Mouse (Mus musculus): Measurements from ENCODE around the gene R3hdm2. TPM values are rescaled to one million over a fixed set of nuclear protein-coding genes. Genes with fewer than 3 reads are reported as not detected.

Gene R3hdm2
- polyA plus RNA-seq, 3 experiments from 2014 or later = 11.8 to 17.6 (median 12.0) TPM

DNA sequence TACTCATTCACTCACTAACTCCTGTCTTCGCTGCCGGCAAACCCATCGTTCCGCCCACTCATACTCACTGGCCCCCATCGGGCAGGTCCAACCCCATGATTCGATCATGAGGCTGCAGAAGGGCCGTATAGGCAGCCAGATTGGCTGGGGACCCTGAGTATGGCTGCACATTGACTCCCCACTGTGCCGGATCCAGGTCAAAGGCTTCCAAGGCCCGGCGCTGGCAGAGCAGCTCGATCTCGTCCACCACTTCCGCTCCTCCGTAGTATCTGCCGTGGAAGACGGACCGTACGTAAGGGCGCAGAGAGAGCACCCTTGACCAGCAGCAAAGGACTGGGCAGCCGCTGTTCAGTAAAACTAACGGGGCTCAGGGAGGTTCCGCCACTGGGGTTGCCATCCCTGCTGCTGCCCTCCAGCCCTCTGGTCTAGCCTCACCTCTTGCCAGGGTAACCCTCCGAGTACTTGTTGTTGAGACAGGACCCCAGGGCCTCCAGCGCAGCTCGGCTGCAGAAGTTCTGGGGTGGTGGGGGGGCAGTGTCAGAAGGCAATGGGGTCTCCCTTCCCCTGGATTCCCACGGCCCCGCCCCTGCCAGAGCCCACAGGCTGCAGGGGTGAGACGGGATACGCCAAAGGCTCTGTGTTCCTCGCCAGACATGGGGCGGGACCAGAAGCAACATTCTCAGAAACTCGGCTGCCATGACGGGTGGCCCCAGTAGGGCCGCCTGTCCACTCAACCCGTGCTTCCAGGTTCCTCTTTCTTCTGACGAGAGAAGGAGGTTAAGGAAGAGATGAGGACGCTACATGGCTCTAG, 140.0 kb downstream of the R3hdm2 start:
- ATAC-seq = no peak

DNA sequence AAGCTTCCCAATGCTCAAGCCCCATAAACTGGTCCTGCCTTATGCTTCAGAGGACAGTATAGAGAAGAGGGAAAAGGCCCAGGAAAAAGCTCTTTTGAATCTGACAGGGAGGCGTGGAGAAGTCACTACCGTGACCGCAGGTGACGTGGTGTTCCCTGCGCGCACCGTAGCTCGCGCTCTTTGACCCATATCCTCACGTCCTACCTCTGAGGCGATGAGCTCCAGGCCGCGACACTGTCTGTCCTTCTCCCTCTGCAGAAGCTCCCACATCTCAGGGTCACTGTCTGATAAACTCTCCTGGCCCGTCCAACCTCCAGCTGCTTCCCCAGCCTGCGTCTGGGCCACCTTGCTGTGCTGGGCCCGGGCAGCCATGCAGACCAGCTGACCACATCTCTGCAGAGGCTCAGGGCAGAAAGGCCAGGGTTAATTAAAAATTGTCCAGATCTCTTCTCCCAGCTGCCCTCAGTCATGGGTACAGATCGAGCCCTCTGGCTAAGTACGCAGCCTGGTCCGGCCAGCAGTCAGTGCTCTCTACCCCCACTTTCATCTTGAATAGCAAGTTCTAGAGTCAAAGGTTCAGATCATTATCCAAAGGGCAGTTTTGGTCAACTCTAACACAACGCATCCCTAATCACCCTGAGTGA, 140.7 kb downstream of the R3hdm2 start:
- ATAC-seq = no peak

DNA sequence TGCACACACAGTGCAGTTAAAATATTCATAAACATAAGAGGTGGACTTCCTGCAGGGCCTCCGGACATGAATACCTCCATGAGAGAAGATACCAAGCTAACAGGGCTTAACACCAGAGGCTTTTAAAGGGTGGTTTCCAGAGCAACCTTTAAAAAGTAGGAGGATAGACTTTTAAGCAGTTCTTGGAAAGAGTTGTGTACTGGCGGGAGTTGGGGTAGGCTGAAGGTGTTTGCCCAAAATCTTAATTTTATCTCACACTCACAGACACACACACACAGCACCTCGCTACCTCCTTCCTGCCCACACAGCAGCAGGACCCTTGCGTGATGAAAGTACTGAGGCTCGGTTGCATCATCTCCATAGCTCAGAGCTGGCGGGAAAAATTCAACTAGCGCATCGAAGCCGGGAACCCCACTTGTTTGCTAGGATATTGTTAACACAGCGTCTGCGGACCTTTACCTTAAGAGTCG, 141.5 kb downstream of the R3hdm2 start:
- peak; percentile 41 for ATAC-seq

- ATAC-seq = peak; percentile 67
Observed at GRCm38 (mm10) chr10:127522088-127522581, 142.0 kb downstream of the R3hdm2 start, which contains the start of gene Shmt2. Shmt2 (minus strand) TSS chr10:127522444.

GRCm38 (mm10) chr10:127524646-127525255, 144.6 kb downstream of the R3hdm2 start:
- ATAC-seq = no peak

DNA sequence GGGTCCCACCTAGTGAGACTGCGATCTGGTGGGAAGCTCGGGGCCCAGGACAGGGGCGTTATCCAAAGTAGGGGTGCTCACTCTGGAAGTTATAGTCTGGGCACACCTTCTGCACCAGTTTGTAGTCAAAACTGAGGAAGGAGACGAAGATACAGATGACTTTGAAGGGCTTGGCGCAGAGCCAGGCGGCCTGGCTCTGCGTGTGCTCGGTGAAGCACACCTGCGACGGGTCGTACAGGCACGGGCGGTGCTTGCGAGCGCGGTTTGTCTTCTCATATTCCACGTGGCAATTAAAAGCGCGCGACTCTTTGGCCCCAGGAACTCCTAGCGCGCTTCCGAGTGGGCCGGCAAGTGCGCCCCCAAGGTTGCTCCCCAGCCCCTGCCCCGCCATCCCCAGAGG, 145.9 kb downstream of the R3hdm2 start:
- ATAC-seq = no peak

GRCm38 (mm10) chr10:127526681-127527080, 146.6 kb downstream of the R3hdm2 start:
- ATAC-seq = no peak

DNA sequence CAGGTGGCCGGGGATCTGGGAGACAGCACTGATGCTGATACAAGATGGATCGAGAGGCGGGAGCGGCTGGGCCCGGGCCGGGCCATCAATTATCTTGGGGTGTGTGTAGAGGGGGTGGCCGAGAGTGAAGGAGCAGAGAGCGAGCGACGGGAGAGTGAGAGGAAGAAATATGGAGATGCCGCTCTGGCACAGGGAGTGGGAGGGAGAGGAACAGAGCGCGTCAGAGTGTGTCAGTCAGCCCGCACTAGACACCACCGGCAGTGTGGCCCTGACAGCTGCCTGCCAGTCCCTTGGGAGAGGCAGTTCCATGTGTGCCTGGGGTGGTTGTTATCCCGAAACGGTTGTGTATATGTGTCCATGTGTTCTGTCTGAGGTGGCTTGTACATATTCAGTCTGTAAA, 147.4 kb downstream of the R3hdm2 start:
- ATAC-seq = no peak

DNA sequence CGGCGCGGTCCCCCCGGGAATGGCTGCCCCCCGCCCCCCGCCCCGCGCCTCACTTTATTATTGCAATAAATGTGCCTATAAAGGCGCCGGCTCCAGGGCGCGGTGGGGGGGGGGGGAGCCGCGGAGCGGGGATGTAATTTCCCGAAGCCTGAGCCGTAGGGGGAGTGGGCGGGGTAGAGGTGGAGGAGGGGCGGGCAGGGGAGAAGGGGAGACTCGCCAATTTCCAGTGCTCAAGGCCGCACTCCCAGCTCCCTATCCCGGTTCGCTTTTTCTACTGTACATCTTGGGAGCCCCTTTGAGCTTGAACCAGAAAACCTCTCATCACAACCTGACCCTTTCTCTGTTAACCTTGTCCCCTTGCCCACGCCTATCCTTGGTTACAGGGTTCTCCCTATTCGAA, 150.8 kb downstream of the R3hdm2 start:
- no peak for ATAC-seq

DNA sequence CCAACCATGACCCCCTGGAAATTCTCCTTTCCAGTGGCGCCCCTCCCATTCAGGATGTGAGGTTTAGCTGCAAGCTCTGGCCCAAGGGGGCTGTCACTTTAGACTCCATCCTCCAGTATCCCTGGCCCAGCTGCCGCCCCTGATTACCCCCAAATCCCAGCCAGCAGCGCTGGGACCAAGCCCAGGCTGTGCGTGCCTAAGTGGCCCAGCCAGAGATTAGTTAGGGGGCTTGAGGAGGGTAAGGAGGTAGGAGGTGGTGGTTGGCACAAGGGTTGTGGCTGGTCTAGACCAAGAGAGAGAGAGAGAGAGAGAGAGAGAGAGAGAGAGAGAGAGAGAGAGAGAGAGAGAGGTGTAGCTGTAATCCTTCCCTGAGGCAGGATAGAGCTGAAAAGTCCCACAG, 151.4 kb downstream of the R3hdm2 start:
- ATAC-seq = no peak

DNA sequence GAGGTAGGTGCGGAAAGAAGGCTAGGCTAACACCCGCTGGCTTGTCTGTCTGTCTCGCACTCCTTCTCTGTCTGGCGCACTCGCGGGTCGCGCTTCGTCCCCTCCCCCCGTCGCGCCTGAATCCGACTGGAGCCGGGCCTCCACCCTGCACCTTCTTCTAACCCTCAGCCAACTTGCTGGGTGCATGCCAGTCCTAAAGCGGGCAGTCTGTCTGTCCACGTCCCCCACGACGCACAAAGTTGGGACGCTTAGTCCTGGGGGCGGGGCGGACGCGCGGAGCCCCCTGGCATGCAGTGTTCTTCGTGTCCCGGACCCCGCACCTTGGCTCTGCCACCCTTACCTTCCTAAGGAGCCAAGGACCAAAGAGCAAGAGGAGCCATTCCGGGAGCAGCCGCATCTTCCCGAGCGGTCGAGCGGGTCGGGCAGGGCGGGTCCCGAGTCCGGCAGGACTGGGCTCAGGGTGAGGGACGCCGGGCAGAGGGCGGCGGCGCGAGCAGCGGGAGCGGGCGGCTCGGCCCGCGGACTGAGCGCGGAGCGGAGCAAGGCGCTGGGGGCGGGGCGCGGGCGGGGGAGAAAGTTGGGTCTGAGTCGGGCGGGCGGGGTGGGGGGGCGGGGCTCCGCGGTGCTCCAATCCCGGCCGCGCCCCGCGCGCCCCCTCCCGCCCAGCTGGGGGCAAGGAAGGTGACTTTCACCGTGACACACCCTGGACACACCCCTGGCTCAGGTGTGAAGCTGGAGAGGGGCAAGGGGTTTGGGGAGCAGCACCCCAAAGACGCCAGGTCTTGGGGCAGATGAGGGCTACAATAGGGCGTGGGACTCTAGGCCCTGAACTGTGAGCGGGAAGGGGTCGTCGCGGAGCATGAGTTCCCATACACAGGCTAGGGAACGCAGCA, 154.2 kb downstream of the R3hdm2 start, which contains the start of gene Nxph4:
TSS of gene Nxph4 (minus strand) at position 524 of the 893 bp plus-strand sequence.
- ATAC-seq = peak; percentile 16

DNA sequence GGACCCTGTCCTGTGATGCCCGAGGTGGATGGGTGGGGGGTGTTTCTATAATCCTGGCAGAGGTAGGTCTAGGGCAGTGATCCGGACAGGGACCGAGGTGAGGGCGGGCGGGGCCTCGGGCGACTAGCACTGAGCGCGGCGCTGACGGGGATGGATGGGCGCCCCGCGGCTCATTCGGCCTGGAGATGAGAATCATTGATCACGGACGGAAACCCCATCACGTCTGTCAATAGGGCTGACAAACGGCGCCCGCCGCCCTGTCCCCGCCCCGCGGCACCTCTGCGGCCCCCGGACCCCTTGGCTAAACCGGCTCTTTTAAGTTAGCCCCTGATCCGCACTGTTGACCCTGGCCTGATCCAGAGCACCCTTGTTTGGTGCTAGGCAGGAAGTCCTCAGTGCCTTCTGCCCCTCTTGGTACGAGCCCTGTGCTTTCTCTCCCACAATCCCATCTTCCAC, 154.8 kb downstream of the R3hdm2 start:
- no peak for ATAC-seq

- ATAC-seq = no peak
Observed at GRCm38 (mm10) chr10:127536586-127537314, 156.6 kb downstream of the R3hdm2 start.

GRCm38 (mm10) chr10:127537854-127538583, 157.9 kb downstream of the R3hdm2 start:
- no peak for ATAC-seq

- no peak for ATAC-seq
Observed at GRCm38 (mm10) chr10:127541510-127541909, 161.4 kb downstream of the R3hdm2 start.

GRCm38 (mm10) chr10:127542084-127542483, 162.0 kb downstream of the R3hdm2 start:
- ATAC-seq = no peak

GRCm38 (mm10) chr10:127542720-127543119, 162.6 kb downstream of the R3hdm2 start:
- no peak for ATAC-seq

DNA sequence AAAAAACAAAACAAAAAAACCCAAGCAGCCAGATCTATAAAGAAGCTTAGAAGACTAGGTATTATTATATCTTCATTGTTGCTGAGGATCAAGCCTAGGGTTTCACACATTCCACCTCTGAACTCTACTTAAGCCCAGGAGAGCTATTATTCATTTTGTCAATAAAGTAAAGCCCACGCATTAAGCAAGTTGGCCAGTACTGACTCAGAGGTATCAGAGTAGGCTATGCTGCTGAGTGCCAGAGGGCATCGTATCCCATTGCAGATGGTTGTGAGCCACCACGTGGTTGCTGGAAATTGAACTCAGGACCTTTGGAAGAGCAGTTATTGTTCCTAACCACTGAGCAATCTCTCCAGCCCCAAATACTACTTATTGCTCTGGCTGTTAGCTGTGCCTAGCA, 163.8 kb downstream of the R3hdm2 start:
- ATAC-seq = no peak

DNA sequence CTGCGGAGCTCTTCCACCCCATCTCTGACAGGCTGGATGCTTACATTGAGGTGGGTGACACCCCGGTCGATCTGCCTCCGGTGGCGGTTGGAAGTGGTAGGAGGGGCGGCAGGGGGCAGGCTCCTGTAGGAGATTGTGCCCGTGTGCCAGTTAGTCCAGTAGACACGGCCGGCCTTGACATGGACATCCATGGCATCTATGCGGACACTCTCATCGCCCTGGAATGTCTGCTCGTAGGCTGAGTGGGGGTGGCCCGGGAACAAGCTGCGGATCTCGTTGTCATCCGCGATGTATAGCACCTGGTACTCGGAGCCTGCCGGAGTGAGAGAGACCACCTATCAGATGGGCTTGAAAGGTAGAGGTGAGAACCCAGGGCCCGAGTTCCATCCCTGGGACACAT, 164.2 kb downstream of the R3hdm2 start:
- no peak for ATAC-seq

DNA sequence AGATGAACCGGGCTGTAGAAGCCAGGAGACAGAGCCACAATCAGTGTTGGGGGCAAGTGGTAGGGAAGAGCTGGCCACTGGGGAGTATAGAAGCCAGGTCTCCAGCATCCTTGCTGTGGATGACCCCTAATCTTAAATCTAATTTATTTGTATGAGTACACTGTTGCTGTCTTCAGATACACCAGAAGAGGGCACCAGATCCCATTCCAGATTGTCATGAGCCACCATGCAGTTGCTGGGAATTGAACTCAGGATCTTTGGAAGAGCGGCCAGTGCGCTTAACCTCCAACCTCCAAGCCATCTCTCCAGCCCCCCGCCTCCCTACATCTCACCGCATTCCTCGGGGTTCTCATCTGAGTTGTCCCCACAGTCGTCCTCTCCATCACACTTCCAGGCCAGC, 166.4 kb downstream of the R3hdm2 start:
- ATAC-seq = no peak

DNA sequence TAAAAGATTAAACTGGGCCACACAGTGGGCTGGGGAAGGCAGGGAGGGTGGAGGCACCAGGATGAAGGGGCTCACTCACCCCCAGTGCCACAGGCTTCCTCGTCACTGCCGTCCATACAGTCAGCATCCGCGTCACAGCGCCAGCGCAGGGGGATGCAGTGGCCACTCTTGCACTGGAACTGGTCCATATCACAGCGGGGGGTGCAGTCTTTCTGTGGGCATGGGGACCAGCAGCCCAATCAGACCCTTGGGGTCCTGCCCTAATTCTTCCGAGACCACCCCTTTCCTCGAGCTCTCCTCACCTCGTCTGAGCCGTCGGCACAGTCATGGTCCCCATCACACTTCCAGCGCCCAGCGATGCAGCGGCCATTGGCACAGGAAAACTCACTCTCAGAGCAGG, 168.1 kb downstream of the R3hdm2 start:
- ATAC-seq = no peak

All from inflammation-experienced regulatory T-cells, adult 6 months (primary cell).